Mouse (Mus musculus) thymus, adult 18-20 months (tissue): ENCODE results near the gene Tomm22.

Source experiments
- DNase-seq, 2 experiments: peaks; one replicate each; pipeline ENCODE4 v3.0.0; 2022; ENCODE audit warnings: mixed read lengths in 2 of 2

Gene Tomm22

GRCm38 (mm10) chr15:79686046-79686869 lies 15.6 kb downstream of the Tomm22 start:
- DNase-seq: no peak

GRCm38 (mm10) chr15:79687175-79687574 lies 16.5 kb downstream of the Tomm22 start:
- no peak for DNase-seq

- peak; percentile 91 to 93 for DNase-seq
These were observed 17.1 kb downstream of the Tomm22 start, which contains the start of gene Josd1 for GRCm38 (mm10) chr15:79687646-79688267. Gene Josd1 (minus strand): TSS chr15:79687919.

- DNase-seq: no peak
These were observed 17.8 kb downstream of the Tomm22 start for GRCm38 (mm10) chr15:79688268-79688956.

- no peak for DNase-seq
These were observed 19.2 kb downstream of the Tomm22 start for GRCm38 (mm10) chr15:79689662-79690425.

- DNase-seq: peak; percentile 89 to 96
These were observed 19.9 kb downstream of the Tomm22 start, which contains the start of gene Gtpbp1 for GRCm38 (mm10) chr15:79690426-79691022. Gene Gtpbp1 (plus strand): TSS chr15:79690845.

GRCm38 (mm10) chr15:79691023-79691508 lies 20.4 kb downstream of the Tomm22 start:
- DNase-seq: peak; percentile 49 to 52

- no peak for DNase-seq
These were observed 21.7 kb downstream of the Tomm22 start for GRCm38 (mm10) chr15:79692334-79692733.

- peak; percentile 48 to 61 for DNase-seq
These were observed 23.1 kb downstream of the Tomm22 start for GRCm38 (mm10) chr15:79693740-79694139.

GRCm38 (mm10) chr15:79694512-79694911 lies 23.9 kb downstream of the Tomm22 start:
- DNase-seq: no peak

GRCm38 (mm10) chr15:79695516-79695915 lies 24.9 kb downstream of the Tomm22 start:
- no peak for DNase-seq

GRCm38 (mm10) chr15:79696508-79696907 lies 25.8 kb downstream of the Tomm22 start:
- DNase-seq: no peak

- no peak for DNase-seq
These were observed 26.4 kb downstream of the Tomm22 start for GRCm38 (mm10) chr15:79697011-79697410.

GRCm38 (mm10) chr15:79697558-79698187 lies 27.0 kb downstream of the Tomm22 start:
- DNase-seq: no peak

GRCm38 (mm10) chr15:79706603-79707214 lies 36.0 kb downstream of the Tomm22 start:
- no peak for DNase-seq

- no peak for DNase-seq
These were observed 37.7 kb downstream of the Tomm22 start for GRCm38 (mm10) chr15:79708229-79708822.

GRCm38 (mm10) chr15:79715646-79716045 lies 45.0 kb downstream of the Tomm22 start:
- DNase-seq: no peak

- no peak for DNase-seq
These were observed 46.0 kb downstream of the Tomm22 start for GRCm38 (mm10) chr15:79716710-79717109.

GRCm38 (mm10) chr15:79720267-79720666 lies 49.6 kb downstream of the Tomm22 start:
- DNase-seq: no peak

GRCm38 (mm10) chr15:79720796-79721195 lies 50.1 kb downstream of the Tomm22 start:
- DNase-seq: no peak
